Mouse (Mus musculus) stomach, embryonic 16.5 days (tissue): Measurements from ENCODE around the gene Gm21988. TPM values are rescaled to one million over a fixed set of nuclear protein-coding genes. Genes with fewer than 3 reads are reported as not detected.
A peak's percentile ranks its signal among the peaks of the same experiment; 100 is the strongest.

Source experiments
- ATAC-seq: fragments of 200-750 bp; cut with Nextera tagmentation; 2 replicates; pipeline ENCODE4 v1.8.0; 2017; ENCODE audit warnings: moderate number of reproducible peaks, moderate TSS enrichment; ENCODE audit not compliant: insufficient read depth, low FRiP score
- H3K27ac ChIP-seq: fragments of 300-500 bp; sonication (generic); 2 replicates; pipeline ENCODE4 v1.5.1; 2014; ENCODE audit warnings: low read length
- H3K27me3 ChIP-seq: fragments of 300-500 bp; sonication (generic); 2 replicates; pipeline ENCODE4 v1.6.1; 2014; ENCODE audit warnings: low read length, control low read depth, mixed read lengths; ENCODE audit not compliant: control insufficient read depth, insufficient read depth
- H3K36me3 ChIP-seq: fragments of 300-500 bp; sonication (generic); 2 replicates; pipeline ENCODE4 v1.6.1; 2014; ENCODE audit warnings: low read length; ENCODE audit not compliant: control insufficient read depth, insufficient read depth
- H3K4me1 ChIP-seq: fragments of 300-500 bp; sonication (generic); 2 replicates; pipeline ENCODE4 v1.6.1; 2014; ENCODE audit warnings: low read length, control low read depth, mixed read lengths; ENCODE audit not compliant: control insufficient read depth, insufficient read depth
- H3K4me2 ChIP-seq: fragments of 300-500 bp; sonication (generic); 2 replicates; pipeline ENCODE4 v1.6.1; 2014; ENCODE audit warnings: low read depth, low read length, mixed read lengths
- H3K4me3 ChIP-seq: fragments of 300-500 bp; sonication (generic); replicated peaks from 2 replicates; pipeline ENCODE4 v1.5.1; 2014; ENCODE audit warnings: mild to moderate bottlenecking, low read length
- H3K9ac ChIP-seq: fragments of 300-500 bp; sonication (generic); 2 replicates; pipeline ENCODE4 v1.6.1; 2014; ENCODE audit warnings: low read length
- H3K9me3 ChIP-seq: fragments of 300-500 bp; sonication (generic); replicated peaks from 2 replicates; pipeline ENCODE4 v1.6.1; 2016; ENCODE audit warnings: low read length, control low read depth; ENCODE audit not compliant: control insufficient read depth
- WGBS: fragments of 180-500 bp; shearing (Covaris S2); extraction: QIAGEN DNeasy Blood & Tissue Kit; methylation state at CpG from one replicate; pipeline ENCODE4 v1.1.7; 2014; 5-methylcytosine and 5-hydroxymethylcytosine counted together
- polyA plus RNA-seq: library from polyadenylated mRNA; unstranded; fragments of >200 nt; fragmentation: Nextera tagmentation; extraction: Ambion mirVana; gene quantifications from 2 replicates; pipeline ENCODE4 v1.2.1, GENCODE M21; 2015

Gene Gm21988
- polyA plus RNA-seq, 1 experiment from 2014 or later, result 9.6 TPM

- Histone ChIP-seq H3K27ac (no peak overlapping the region), H3K4me3 (no peak overlapping the region), H3K4me2 (no peak overlapping the region), H3K9me3 (no peaks in the 10 kb centered on the region), H3K9ac (0 out of 2 replicates have a peak overlapping the region, but pooled peaks have one; percentile 23), H3K36me3 (no peaks in the 10 kb centered on the region), H3K4me1 (peaks cover 7% of the 10 kb centered on the region; the same call in 1 of the 2 replicates), H3K27me3 (peaks cover 37% of the 10 kb centered on the region)
- WGBS, result 24% methylated on average over 22 of the region's 22 CpGs
- ATAC-seq, result no peak
These were observed 24.3 kb downstream of the Gm21988 start for GRCm38 (mm10) chr11:70215301-70215700.

DNA sequence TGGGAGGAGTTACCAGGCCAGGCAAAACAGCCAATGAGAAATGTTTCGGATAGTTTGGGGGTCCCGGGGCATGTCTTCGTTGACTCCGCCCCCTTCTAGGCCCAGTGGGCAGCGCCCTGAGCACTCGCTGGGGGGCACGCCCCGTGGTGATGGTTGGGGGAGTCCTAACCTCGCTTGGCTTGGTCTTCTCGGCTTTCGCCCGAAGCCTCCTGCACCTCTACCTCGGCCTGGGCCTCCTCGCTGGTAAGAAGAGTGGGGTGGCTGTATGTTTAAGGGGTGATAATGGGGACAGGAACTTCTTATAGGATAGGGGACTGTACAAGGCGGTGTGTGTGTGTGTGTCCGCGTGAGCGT lies 24.8 kb downstream of the Gm21988 start:
- 10% methylated on average over 18 of the region's 18 CpGs for WGBS
- H3K4me3 ChIP-seq, result peak overlapping the region; percentile 40; the same call in 1 of the 2 replicates

DNA sequence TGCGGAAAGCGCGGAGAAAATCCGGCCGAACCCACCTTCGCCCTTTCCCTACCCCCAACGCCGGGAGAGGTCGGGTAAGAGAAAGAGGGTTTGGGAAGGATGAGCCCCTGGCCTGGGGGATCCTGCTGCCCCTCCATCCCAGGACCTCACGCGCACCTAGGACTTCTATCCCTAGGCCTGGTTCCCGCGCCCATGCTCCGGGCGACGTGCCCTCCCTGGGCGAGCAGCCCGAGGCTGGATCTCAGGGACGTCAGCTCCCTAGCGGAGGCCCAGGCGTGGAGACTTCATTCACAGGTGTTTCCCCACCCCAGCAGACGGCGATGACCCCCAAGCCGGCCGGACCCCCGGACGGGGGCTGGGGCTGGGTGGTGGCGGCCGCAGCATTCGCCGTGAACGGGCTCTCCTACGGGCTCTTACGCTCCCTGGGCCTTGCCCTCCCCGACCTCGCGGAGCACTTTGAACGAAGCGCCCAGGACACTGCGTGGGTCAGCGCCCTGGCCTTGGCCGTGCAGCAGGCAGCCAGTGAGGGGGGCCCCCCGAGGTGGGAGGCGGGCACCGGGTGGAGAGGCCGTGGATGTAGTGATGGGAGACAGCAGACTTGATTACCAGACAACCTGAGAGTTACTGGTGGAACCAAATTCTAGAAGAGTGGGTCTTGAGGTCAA lies 25.3 kb downstream of the Gm21988 start:
- H3K4me2 ChIP-seq, result peak overlapping the region; percentile 54
- ATAC-seq, result 0 out of 2 replicates have a peak, but pooled peaks have one; percentile 26
- H3K9me3 ChIP-seq, result no peaks in the 10 kb centered on the region
- H3K27me3 ChIP-seq, result peaks cover 37% of the 10 kb centered on the region
- peak overlapping the region; percentile 66 for H3K9ac ChIP-seq
- no peak overlapping the region for H3K27ac ChIP-seq
- H3K4me3 ChIP-seq, result peak overlapping the region; percentile 40
- peaks cover 3% of the 10 kb centered on the region; the same call in 1 of the 2 replicates for H3K4me1 ChIP-seq
- no peaks in the 10 kb centered on the region for H3K36me3 ChIP-seq
- WGBS, result 2% methylated on average over 46 of the region's 46 CpGs

More for the DNA sequence above, 24.8 kb downstream of the Gm21988 start:
- no peaks in the 10 kb centered on the region for H3K36me3 ChIP-seq
- no peak; the same call in 1 of the 2 replicates for ATAC-seq
- H3K9ac ChIP-seq, result no peak overlapping the region
- no peaks in the 10 kb centered on the region for H3K9me3 ChIP-seq
- H3K27ac ChIP-seq, result no peak overlapping the region
- peaks cover 37% of the 10 kb centered on the region for H3K27me3 ChIP-seq
- H3K4me2 ChIP-seq, result peak overlapping the region; percentile 54; the same call in 1 of the 2 replicates
- peaks cover 3% of the 10 kb centered on the region; the same call in 1 of the 2 replicates for H3K4me1 ChIP-seq

GRCm38 (mm10) chr11:70213736-70214135 lies 25.9 kb downstream of the Gm21988 start:
- Histone ChIP-seq H3K36me3 (no peaks in the 10 kb centered on the region), H3K27ac (no peak overlapping the region), H3K4me1 (peaks cover 3% of the 10 kb centered on the region; the same call in 1 of the 2 replicates), H3K9ac (peak overlapping the region; percentile 66), H3K9me3 (no peaks in the 10 kb centered on the region), H3K4me3 (peak overlapping the region; percentile 40), H3K27me3 (peaks cover 37% of the 10 kb centered on the region), H3K4me2 (peak overlapping the region; percentile 54)
- 7% methylated on average over 26 of the region's 26 CpGs for WGBS
- ATAC-seq, result peak; percentile 11; the same call in 1 of the 2 replicates

DNA sequence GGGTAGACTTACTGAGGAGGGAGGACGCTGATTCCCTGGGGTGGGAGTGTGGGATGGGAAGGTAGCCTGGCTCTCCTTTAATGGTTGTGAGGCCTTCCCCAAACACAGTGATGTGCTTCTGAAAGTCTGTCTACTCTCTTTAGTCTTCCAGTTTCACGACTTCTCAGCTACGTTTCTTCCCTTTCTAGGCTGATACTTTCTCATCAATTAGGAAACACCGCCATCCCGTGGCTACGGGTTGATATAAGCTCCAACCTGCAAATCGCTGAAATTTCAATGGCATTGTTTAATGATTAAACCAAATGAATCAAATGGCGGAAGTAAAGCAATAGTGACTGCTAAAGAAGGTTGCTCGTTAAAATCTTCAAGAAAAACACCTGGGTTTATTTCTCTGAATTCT lies 26.7 kb downstream of the Gm21988 start:
- Histone ChIP-seq H3K36me3 (no peaks in the 10 kb centered on the region), H3K4me3 (no peak overlapping the region), H3K4me1 (peaks cover 3% of the 10 kb centered on the region; the same call in 1 of the 2 replicates), H3K27me3 (peaks cover 37% of the 10 kb centered on the region), H3K9ac (peak overlapping the region; percentile 49; the same call in 1 of the 2 replicates), H3K9me3 (no peaks in the 10 kb centered on the region), H3K4me2 (0 out of 2 replicates have a peak overlapping the region, but pooled peaks have one; percentile 54), H3K27ac (no peak overlapping the region)
- WGBS, result 7% methylated on average over 9 of the region's 9 CpGs
- ATAC-seq, result no peak

GRCm38 (mm10) chr11:70212423-70212822 lies 27.2 kb downstream of the Gm21988 start, which contains the start of gene Slc16a11:
TSS of gene Slc16a11 (plus strand) at chr11:70212752.
- peak within 1 kb of the TSS; percentile 66 for H3K9ac ChIP-seq
- no peak within 1 kb of the TSS for H3K27ac ChIP-seq
- no peaks in the 10 kb centered on the region for H3K9me3 ChIP-seq
- 50% methylated on average over 6 of the region's 6 CpGs for WGBS
- no peak for ATAC-seq
- no peaks in the 10 kb centered on the region for H3K36me3 ChIP-seq
- H3K4me3 ChIP-seq, result peak within 1 kb of the TSS; percentile 40
- peaks cover 35% of the 10 kb centered on the region for H3K27me3 ChIP-seq
- peak within 1 kb of the TSS; percentile 54 for H3K4me2 ChIP-seq
- H3K4me1 ChIP-seq, result peaks cover 3% of the 10 kb centered on the region; the same call in 1 of the 2 replicates

- Histone ChIP-seq H3K36me3 (no peaks in the 10 kb centered on the region), H3K9ac (no peak overlapping the region), H3K4me2 (no peak overlapping the region), H3K27me3 (peaks cover 32% of the 10 kb centered on the region), H3K4me3 (no peak overlapping the region), H3K9me3 (no peaks in the 10 kb centered on the region), H3K4me1 (peaks cover 3% of the 10 kb centered on the region; the same call in 1 of the 2 replicates), H3K27ac (no peak overlapping the region)
- no peak for ATAC-seq
- 79% methylated on average over 6 of the region's 6 CpGs for WGBS
These were observed 27.7 kb downstream of the Gm21988 start for GRCm38 (mm10) chr11:70211972-70212371.

DNA sequence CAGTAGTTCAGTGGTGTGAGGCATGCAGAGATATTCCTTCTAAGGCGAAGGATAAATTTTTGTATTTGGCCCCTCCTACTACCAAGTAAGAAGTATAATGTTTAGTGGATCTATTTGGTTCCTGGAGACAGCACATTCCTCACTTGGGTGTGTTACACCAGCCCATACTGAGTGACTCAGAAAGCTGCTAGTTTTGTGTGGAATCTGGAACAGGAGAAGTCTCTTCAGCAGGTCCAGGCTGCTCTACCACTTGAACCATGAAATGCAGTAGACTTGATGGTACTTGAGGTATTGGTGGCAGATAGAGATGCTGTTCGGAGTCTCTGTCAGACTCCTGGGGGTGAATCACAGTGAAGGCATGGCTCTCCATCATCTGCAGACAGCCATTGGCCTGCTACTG lies 28.9 kb downstream of the Gm21988 start:
- no peak overlapping the region for H3K9ac ChIP-seq
- H3K9me3 ChIP-seq, result no peaks in the 10 kb centered on the region
- H3K4me2 ChIP-seq, result no peak overlapping the region
- H3K27ac ChIP-seq, result no peak overlapping the region; the same call in 1 of the 2 replicates
- peaks cover 28% of the 10 kb centered on the region for H3K27me3 ChIP-seq
- H3K36me3 ChIP-seq, result no peaks in the 10 kb centered on the region
- no peak overlapping the region for H3K4me3 ChIP-seq
- 69% methylated on average over 2 of the region's 2 CpGs for WGBS
- ATAC-seq, result no peak
- H3K4me1 ChIP-seq, result peaks cover 3% of the 10 kb centered on the region; the same call in 1 of the 2 replicates

DNA sequence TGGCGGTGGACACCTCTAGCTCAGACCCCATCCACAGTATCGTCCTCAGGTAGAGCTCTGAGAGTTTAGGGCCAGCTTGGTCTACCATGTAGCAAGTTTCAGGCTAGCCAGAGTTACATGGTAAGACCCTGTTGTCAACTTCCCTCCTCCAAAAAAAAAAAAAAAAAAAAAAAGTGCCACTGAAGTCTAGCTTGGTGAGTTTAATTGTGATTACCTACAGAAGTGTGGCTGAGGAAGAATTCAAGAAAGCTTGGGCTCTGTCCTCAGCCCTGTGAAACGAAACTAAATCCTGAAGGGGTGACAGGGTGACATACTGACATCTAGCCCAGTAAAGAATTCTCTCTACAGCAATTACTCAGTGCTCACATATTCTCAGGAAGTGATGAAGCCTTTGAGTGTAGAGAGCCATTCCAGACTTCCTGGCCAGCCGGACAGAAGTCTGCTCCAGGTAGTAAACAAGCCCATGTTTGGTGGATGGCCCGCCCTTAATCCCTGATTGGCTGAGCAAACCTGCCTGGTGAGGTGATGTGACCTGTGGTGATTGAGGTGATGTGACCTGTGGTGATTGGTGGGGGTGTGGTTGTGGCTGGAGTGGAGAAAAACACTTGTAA lies 30.7 kb downstream of the Gm21988 start:
- no peak overlapping the region for H3K9ac ChIP-seq
- WGBS, result 67% methylated on average over 5 of the region's 5 CpGs

More for the DNA sequence above, 30.7 kb downstream of the Gm21988 start:
- no peak for ATAC-seq
- Histone ChIP-seq H3K4me1 (peaks cover 3% of the 10 kb centered on the region; the same call in 1 of the 2 replicates), H3K27me3 (peaks cover 10% of the 10 kb centered on the region; the same call in 1 of the 2 replicates), H3K36me3 (no peaks in the 10 kb centered on the region), H3K27ac (no peak overlapping the region), H3K4me2 (no peak overlapping the region), H3K4me3 (no peak overlapping the region), H3K9me3 (no peaks in the 10 kb centered on the region)
